In the genomic region with DNA sequence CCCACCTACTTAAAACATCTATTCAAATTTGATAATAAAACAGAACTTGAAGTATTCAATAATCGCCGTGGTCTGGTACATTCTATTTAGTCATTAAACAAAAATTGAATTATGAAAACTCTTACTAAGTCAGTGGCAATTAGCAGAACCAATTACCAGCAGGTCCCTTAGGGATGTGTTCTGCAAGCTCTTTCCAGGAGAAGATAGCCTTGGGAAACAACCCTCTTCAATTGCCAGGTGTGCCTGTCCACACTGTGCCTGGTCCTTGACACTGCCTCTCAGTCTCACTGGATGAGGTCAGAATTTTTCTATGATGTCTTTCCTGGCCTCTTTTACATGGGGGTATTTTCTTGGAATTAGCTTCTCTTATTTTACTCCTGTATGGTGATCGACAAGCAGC, we compare ENCODE assay signal across 14 mouse cellular contexts.
DNase-seq lines count a peak whose midpoint lies in the region; ATAC-seq lines count a peak whose summit lies in the region.
"Had no signal": no experiment of that assay in that cellular context is flagged by ENCODE, and none has a peak within 500 bp of the region (broad histone marks: within the 10 kb centered on the region; RNA-seq: fewer than 3 reads in every experiment).

No protein-coding gene starts in this region.

- ATAC-seq in cerebellum, adult (ENCODE audit: insufficient number of reproducible peaks, low FRiP score, low TSS enrichment): no peak
- peak; percentile 66; the same call in 1 of the 2 replicates for ATAC-seq in hindbrain, embryonic 12.5 days (ENCODE audit: low FRiP score)
- no peak; the same call in 1 of the 2 replicates for ATAC-seq in midbrain, embryonic 15.5 days (replicated peaks)
- ATAC-seq in forebrain, embryonic 15.5 days (replicated peaks): no peak
- ATAC-seq: liver, postnatal 0 days had no signal

- H3K36me3 ChIP-seq in hindbrain, embryonic 12.5 days: no peaks in the 10 kb centered on the region
- H3K36me3 ChIP-seq in midbrain, embryonic 15.5 days (replicated peaks): no peaks in the 10 kb centered on the region
- H3K36me3 ChIP-seq in forebrain, embryonic 15.5 days: no peaks in the 10 kb centered on the region

- no peaks in the 10 kb centered on the region for H3K9me3 ChIP-seq in hindbrain, embryonic 12.5 days (replicated peaks)
- H3K9me3 ChIP-seq in midbrain, embryonic 15.5 days: no peaks in the 10 kb centered on the region
- no peaks in the 10 kb centered on the region for H3K9me3 ChIP-seq in forebrain, embryonic 15.5 days

- no peak overlapping the region for H3K4me2 ChIP-seq in hindbrain, embryonic 12.5 days (replicated peaks)
- H3K4me2 ChIP-seq in midbrain, embryonic 15.5 days: no peak overlapping the region; the same call in 1 of the 2 replicates
- no peak overlapping the region for H3K4me2 ChIP-seq in forebrain, embryonic 15.5 days (replicated peaks)

- H3K9ac ChIP-seq in hindbrain, embryonic 12.5 days: no peak overlapping the region
- no peak overlapping the region for H3K9ac ChIP-seq in midbrain, embryonic 15.5 days
- no peak overlapping the region for H3K9ac ChIP-seq in forebrain, embryonic 15.5 days (replicated peaks)
- H3K9ac ChIP-seq: liver, postnatal 0 days had no signal

- H3K27ac ChIP-seq in hindbrain, embryonic 12.5 days: peak overlapping the region; percentile 70
- H3K27ac ChIP-seq in midbrain, embryonic 15.5 days: peak overlapping the region; percentile 53; the same call in 1 of the 2 replicates
- H3K27ac ChIP-seq in forebrain, embryonic 15.5 days (replicated peaks): no peak overlapping the region
- H3K27ac ChIP-seq: macrophage had no signal

- DNase-seq in cerebellum, postnatal 10 days: peak; percentile 5 to 6
- DNase-seq in MN1 (ENCODE audit: low spot score): peak; percentile 59
- no peak for DNase-seq in urinary bladder, adult 2 months (ENCODE audit: low spot score)
- DNase-seq in kidney, postnatal 10 days: no peak
- DNase-seq: adrenal gland, adult 8-10 months; kidney, postnatal 14 days; layer of hippocampus, adult 9-11 months; liver, postnatal 0 days; thymus, postnatal 14 days had no signal

- peaks cover 19% of the 10 kb centered on the region for H3K4me1 ChIP-seq in hindbrain, embryonic 12.5 days
- H3K4me1 ChIP-seq in midbrain, embryonic 15.5 days: peaks cover 19% of the 10 kb centered on the region
- H3K4me1 ChIP-seq in forebrain, embryonic 15.5 days: 0 out of 2 replicates have a peak, but pooled peaks cover 3% of the 10 kb centered on the region

- 79% methylated on average over 3 of the region's 3 CpGs for WGBS in hindbrain, embryonic 12.5 days
- 65% methylated on average over 3 of the region's 3 CpGs for WGBS in midbrain, embryonic 15.5 days
- 76% methylated on average over 3 of the region's 3 CpGs for WGBS in forebrain, embryonic 15.5 days

- no peak overlapping the region for H3K4me3 ChIP-seq in hindbrain, embryonic 12.5 days
- no peak overlapping the region for H3K4me3 ChIP-seq in midbrain, embryonic 15.5 days
- H3K4me3 ChIP-seq in forebrain, embryonic 15.5 days: no peak overlapping the region

- H3K27me3 ChIP-seq in hindbrain, embryonic 12.5 days: no peaks in the 10 kb centered on the region
- no peaks in the 10 kb centered on the region for H3K27me3 ChIP-seq in midbrain, embryonic 15.5 days (replicated peaks)
- H3K27me3 ChIP-seq in forebrain, embryonic 15.5 days: no peaks in the 10 kb centered on the region

Comparison
In these comparisons a context has a peak if more than half of its experiments do, and no peak if none do; other contexts are left out.
1. DNase-seq: peak in cerebellum, postnatal 10 days (2 of 2) and MN1 (single experiment); none in urinary bladder, adult 2 months (single experiment) and kidney, postnatal 10 days (single experiment).